Mouse (Mus musculus) MEL (cell line): ENCODE measurements at regions not wholly inside any gene's neighbourhood (a gene's known extent, or its start where the extent isn't known, plus 50 kb on each side); places are given as distances from the start of the nearest gene placed in this dataset.

Source experiments
- DNase-seq: peaks from one replicate; pipeline ENCODE4 v3.0.0; 2011; ENCODE audit warnings: low read depth, low spot score
- H3K27ac ChIP-seq: 2 replicates; pipeline ENCODE4 v1.5.1; 2012; ENCODE audit warnings: low read depth, mild to moderate bottlenecking, control low read depth, low read length, moderate library complexity; ENCODE audit not compliant: control insufficient read depth
- H3K27me3 ChIP-seq, 2 experiments: fragments of 150-350 bp in 1 of 2; sonication (generic) in 1 of 2; 2 replicates each; pipeline ENCODE4 v1.6.1; 2012; ENCODE audit warnings: low read length in 2 of 2, mild to moderate bottlenecking in 2 of 2, improper control_type of control experiment in 1 of 2, moderate library complexity in 1 of 2; ENCODE audit not compliant: insufficient read depth in 2 of 2, control insufficient read depth in 1 of 2
- H3K36me3 ChIP-seq, 2 experiments: 2 replicates each; pipeline ENCODE4 v1.6.1; 2012 to 2014; ENCODE audit warnings: low read length in 2 of 2, improper control_type of control experiment in 1 of 2, inconsistent platforms in 1 of 2, mild to moderate bottlenecking in 1 of 2; ENCODE audit not compliant: insufficient read depth in 2 of 2, control insufficient read depth in 1 of 2
- H3K4me1 ChIP-seq, 2 experiments: fragments of 150-350 bp in 1 of 2; sonication (generic) in 1 of 2; 2 replicates each; pipeline ENCODE4 v1.6.1; 2012; ENCODE audit warnings: low read length in 2 of 2, improper control_type of control experiment in 1 of 2, mild to moderate bottlenecking in 1 of 2; ENCODE audit not compliant: insufficient read depth in 2 of 2, control insufficient read depth in 1 of 2
- H3K4me3 ChIP-seq, 2 experiments: fragments of 150-350 bp in 1 of 2; sonication (generic) in 1 of 2; 2 replicates each; pipeline ENCODE4 v1.5.1; 2012; ENCODE audit warnings: low read depth in 2 of 2, low read length in 2 of 2, mild to moderate bottlenecking in 2 of 2, moderate library complexity in 2 of 2, control low read depth in 1 of 2, improper control_type of control experiment in 1 of 2; ENCODE audit not compliant: control insufficient read depth in 1 of 2, insufficient read depth in 1 of 2
- H3K79me2 ChIP-seq: 2 replicates; pipeline ENCODE4 v1.6.1; 2012; ENCODE audit warnings: mild to moderate bottlenecking, low read length, moderate library complexity; ENCODE audit not compliant: control insufficient read depth, poor library complexity, insufficient read depth
- H3K9ac ChIP-seq: 2 replicates; pipeline ENCODE4 v1.6.1; 2012; ENCODE audit warnings: low read depth, mild to moderate bottlenecking, control low read depth, low read length, moderate library complexity; ENCODE audit not compliant: control insufficient read depth, poor library complexity, severe bottlenecking
- H3K9me3 ChIP-seq: fragments of 150-350 bp; sonication (generic); replicated peaks from 2 replicates; pipeline ENCODE4 v1.6.1; 2012; ENCODE audit warnings: mild to moderate bottlenecking, low read length, improper control_type of control experiment, moderate library complexity; ENCODE audit not compliant: insufficient read depth
- BHLHE40 ChIP-seq: IDR thresholded peaks from 2 replicates; pipeline ENCODE4 v1.6.1; 2012; ENCODE audit warnings: low read depth, mild to moderate bottlenecking, inconsistent platforms, low read length, improper control_type of control experiment, borderline replicate concordance
- CHD1 ChIP-seq: IDR thresholded peaks from 2 replicates; pipeline ENCODE4 v1.6.1; 2012; ENCODE audit warnings: low read depth, mild to moderate bottlenecking, inconsistent platforms, low read length, improper control_type of control experiment
- CHD2 ChIP-seq: IDR thresholded peaks from 2 replicates; pipeline ENCODE4 v1.6.1; 2011; ENCODE audit warnings: low read length, improper control_type of control experiment
- CTCF ChIP-seq, 3 experiments: IDR thresholded peaks in 2 of 3; conservative IDR thresholded peaks in 1 of 3; 2 replicates each; pipeline ENCODE4 v1.5.1; 2011 to 2012; ENCODE audit warnings: low read length in 3 of 3, low read depth in 2 of 3, mild to moderate bottlenecking in 2 of 3, improper control_type of control experiment in 1 of 3, inconsistent platforms in 1 of 3, mixed read lengths in 1 of 3, moderate library complexity in 1 of 3; ENCODE audit not compliant: control insufficient read depth in 1 of 3, insufficient read depth in 1 of 3, poor library complexity in 1 of 3, severe bottlenecking in 1 of 3
- E2F4 ChIP-seq: IDR thresholded peaks from 2 replicates; pipeline ENCODE4 v1.6.1; 2011; ENCODE audit warnings: low read depth, low read length, improper control_type of control experiment, borderline replicate concordance
- ELF1 ChIP-seq: IDR thresholded peaks from 2 replicates; pipeline ENCODE4 v1.6.1; 2014; ENCODE audit warnings: low read depth, mild to moderate bottlenecking, inconsistent platforms, low read length, improper control_type of control experiment, moderate library complexity
- ETS1 ChIP-seq: IDR thresholded peaks from 2 replicates; pipeline ENCODE4 v1.6.1; 2012; ENCODE audit warnings: low read depth, mild to moderate bottlenecking, inconsistent platforms, low read length, improper control_type of control experiment, moderate library complexity
- GATA1 ChIP-seq: IDR thresholded peaks from 2 replicates; pipeline ENCODE4 v1.6.1; 2011; ENCODE audit warnings: low read depth, low read length, improper control_type of control experiment
- HCFC1 ChIP-seq: IDR thresholded peaks from 2 replicates; pipeline ENCODE4 v1.6.1; 2012; ENCODE audit warnings: low read depth, mild to moderate bottlenecking, inconsistent platforms, low read length, improper control_type of control experiment, moderate library complexity
- KAT2A ChIP-seq: conservative IDR thresholded peaks from 2 replicates; pipeline ENCODE4 v1.6.1; 2012; ENCODE audit warnings: low read depth, low read length, improper control_type of control experiment, inconsistent platforms
- MAFK ChIP-seq: IDR thresholded peaks from 2 replicates; pipeline ENCODE4 v1.6.1; 2011; ENCODE audit warnings: low read depth, mild to moderate bottlenecking, low read length, improper control_type of control experiment, borderline replicate concordance
- MAX ChIP-seq: IDR thresholded peaks from 2 replicates; pipeline ENCODE4 v1.6.1; 2011; ENCODE audit warnings: low read length, improper control_type of control experiment
- MEF2A ChIP-seq: IDR thresholded peaks from 2 replicates; pipeline ENCODE4 v1.6.1; 2014; ENCODE audit warnings: low read depth, mild to moderate bottlenecking, inconsistent platforms, low read length, improper control_type of control experiment; ENCODE audit not compliant: poor library complexity, insufficient replicate concordance, severe bottlenecking; ENCODE audit errors: extremely low read depth
- MYB ChIP-seq: IDR thresholded peaks from 2 replicates; pipeline ENCODE4 v1.6.1; 2011; ENCODE audit warnings: mild to moderate bottlenecking, low read depth, low read length, improper control_type of control experiment
- MYC ChIP-seq: IDR thresholded peaks from 2 replicates; pipeline ENCODE4 v1.6.1; 2011; ENCODE audit warnings: low read depth, mild to moderate bottlenecking, low read length, improper control_type of control experiment, moderate library complexity
- NRF1 ChIP-seq: IDR thresholded peaks from 2 replicates; pipeline ENCODE4 v1.6.1; 2014; ENCODE audit warnings: low read depth, mild to moderate bottlenecking, inconsistent platforms, low read length, improper control_type of control experiment, moderate library complexity; ENCODE audit not compliant: poor library complexity, insufficient read depth, severe bottlenecking
- POLR2A ChIP-seq, 2 experiments: IDR thresholded peaks; 2 replicates each; pipeline ENCODE4 v1.6.1; 2011 to 2012; ENCODE audit warnings: low read length in 2 of 2, mild to moderate bottlenecking in 2 of 2, control low read depth in 1 of 2, improper control_type of control experiment in 1 of 2, low read depth in 1 of 2, moderate library complexity in 1 of 2; ENCODE audit not compliant: control insufficient read depth in 1 of 2, insufficient read depth in 1 of 2, poor library complexity in 1 of 2
- RAD21 ChIP-seq: IDR thresholded peaks from 2 replicates; pipeline ENCODE4 v1.6.1; 2011; ENCODE audit warnings: mild to moderate bottlenecking, low read depth, low read length, improper control_type of control experiment
- RCOR1 ChIP-seq: IDR thresholded peaks from 2 replicates; pipeline ENCODE4 v1.6.1; 2012; ENCODE audit warnings: low read depth, mild to moderate bottlenecking, inconsistent platforms, low read length, improper control_type of control experiment
- SIN3A ChIP-seq: IDR thresholded peaks from 2 replicates; pipeline ENCODE4 v1.6.1; 2012; ENCODE audit warnings: low read length, improper control_type of control experiment, inconsistent platforms
- SMC3 ChIP-seq: IDR thresholded peaks from 2 replicates; pipeline ENCODE4 v1.6.1; 2011; ENCODE audit warnings: low read depth, low read length, improper control_type of control experiment
- TCF12 ChIP-seq: IDR thresholded peaks from 2 replicates; pipeline ENCODE4 v1.6.1; 2014; ENCODE audit warnings: low read depth, mild to moderate bottlenecking, inconsistent platforms, low read length, improper control_type of control experiment, moderate library complexity
- UBTF ChIP-seq: IDR thresholded peaks from 2 replicates; pipeline ENCODE4 v1.6.1; 2012; ENCODE audit warnings: low read depth, mild to moderate bottlenecking, inconsistent platforms, low read length, improper control_type of control experiment, moderate library complexity, borderline replicate concordance; ENCODE audit not compliant: insufficient read depth
- USF1 ChIP-seq: IDR thresholded peaks from 2 replicates; pipeline ENCODE4 v1.6.1; 2014; ENCODE audit warnings: low read depth, mild to moderate bottlenecking, inconsistent platforms, low read length, improper control_type of control experiment, moderate library complexity
- ZC3H11A ChIP-seq: IDR thresholded peaks from 2 replicates; pipeline ENCODE4 v1.6.1; 2012; ENCODE audit warnings: low read depth, mild to moderate bottlenecking, inconsistent platforms, low read length, improper control_type of control experiment
- ZKSCAN1 ChIP-seq: IDR thresholded peaks from 2 replicates; pipeline ENCODE4 v1.6.1; 2012; ENCODE audit warnings: low read depth, mild to moderate bottlenecking, inconsistent platforms, low read length, improper control_type of control experiment, moderate library complexity
- ZMIZ1 ChIP-seq: IDR thresholded peaks from 2 replicates; pipeline ENCODE4 v1.6.1; 2012; ENCODE audit warnings: low read depth, mild to moderate bottlenecking, inconsistent platforms, low read length, improper control_type of control experiment, moderate library complexity

GRCm38 (mm10) chr4:56411024-56411636, 328.7 kb upstream of the Gm26657 start:
- Histone ChIP-seq H3K9ac (no peak overlapping the region), H3K27me3 (no peaks in the 10 kb centered on the region), H3K79me2 (no peaks in the 10 kb centered on the region), H3K36me3 (no peaks in the 10 kb centered on the region), H3K9me3 (no peaks in the 10 kb centered on the region), H3K4me1 (no peaks in the 10 kb centered on the region), H3K4me3 (no peak overlapping the region), H3K27ac (no peak overlapping the region)
- DNase-seq: no peak
- TF ChIP-seq RCOR1 (no peak), ZC3H11A (no peak), KAT2A (no peak), RAD21 (no peak), USF1 (no peak), MEF2A (no peak), TCF12 (no peak), ELF1 (no peak), ETS1 (no peak), MAFK (no peak), E2F4 (no peak), HCFC1 (no peak), GATA1 (no peak), MAX (no peak), NRF1 (no peak), UBTF (no peak), ZKSCAN1 (no peak), MYB (no peak)
- TF ChIP-seq, all 39 proteins: peak for 0

- Histone ChIP-seq H3K4me3 (no peak overlapping the region), H3K79me2 (no peaks in the 10 kb centered on the region), H3K9ac (no peak overlapping the region), H3K4me1 (no peaks in the 10 kb centered on the region), H3K27ac (no peak overlapping the region), H3K9me3 (no peaks in the 10 kb centered on the region), H3K27me3 (no peaks in the 10 kb centered on the region), H3K36me3 (no peaks in the 10 kb centered on the region)
- no peak for TF ChIP-seq E2F4
- no peak for TF ChIP-seq ZMIZ1
- TF ChIP-seq KAT2A: no peak
- TF ChIP-seq ETS1: no peak
- TF ChIP-seq NRF1: no peak
- no peak for TF ChIP-seq CHD2
- no peak for TF ChIP-seq CTCF (IDR thresholded peaks at IDR 0.05 in 2 of 3, conservative IDR thresholded peaks at IDR 0.05 in 1 of 3; ENCODE audit: control insufficient read depth in 1 of 3, insufficient read depth in 1 of 3, low read depth in 2 of 3, low read length in 3 of 3, poor library complexity in 1 of 3, severe bottlenecking in 1 of 3)
- TF ChIP-seq MAFK: no peak
- TF ChIP-seq SIN3A: no peak
- no peak for TF ChIP-seq UBTF
- no peak for TF ChIP-seq BHLHE40
- no peak for TF ChIP-seq HCFC1
- TF ChIP-seq ZKSCAN1: no peak
- TF ChIP-seq CHD1: no peak
- no peak for TF ChIP-seq SMC3
- TF ChIP-seq TCF12: no peak
- no peak for TF ChIP-seq POLR2A (IDR thresholded peaks at IDR 0.05; ENCODE audit: control insufficient read depth in 1 of 2, insufficient read depth in 1 of 2, low read depth in 1 of 2, low read length in 2 of 2, poor library complexity in 1 of 2)
- no peak for TF ChIP-seq MYC
- TF ChIP-seq RAD21: no peak
- TF ChIP-seq GATA1: no peak
- no peak for DNase-seq
These were observed 346.1 kb upstream of the Gm26657 start for GRCm38 (mm10) chr4:56393793-56394192.
